ENCODE assay signal across 10 mouse cellular contexts in the genomic region with DNA sequence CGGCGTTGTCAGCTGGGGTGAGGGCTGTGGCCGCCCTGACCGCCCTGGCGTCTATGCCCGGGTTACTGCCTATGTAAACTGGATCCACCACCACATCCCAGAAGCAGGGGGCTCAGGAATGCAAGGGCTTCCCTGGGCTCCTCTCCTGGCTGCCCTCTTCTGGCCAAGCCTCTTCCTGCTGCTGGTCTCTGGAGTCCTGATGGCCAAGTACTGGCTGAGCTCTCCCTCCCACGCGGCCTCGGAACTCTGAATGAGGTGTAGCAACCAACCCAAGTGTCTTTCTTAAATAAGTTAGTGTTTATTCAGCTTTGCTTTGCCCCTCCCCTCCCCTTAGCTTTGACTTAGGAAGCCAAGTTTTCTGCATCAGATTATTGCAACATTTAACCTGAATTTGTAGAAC. TPM values are rescaled to one million over a fixed set of nuclear protein-coding genes. Genes with fewer than 3 reads are reported as not detected.
DNase-seq lines count a peak whose midpoint lies in the region; ATAC-seq and TF ChIP-seq lines count a peak whose summit lies in the region.
"Had no signal": no experiment of that assay in that cellular context is flagged by ENCODE, and none has a peak within 500 bp of the region (broad histone marks: within the 10 kb centered on the region; RNA-seq: fewer than 3 reads in every experiment).

No protein-coding gene starts in this region.

- H3K4me1 ChIP-seq in forebrain, embryonic 10.5 days = peaks cover 7% of the 10 kb centered on the region
- no peaks in the 10 kb centered on the region for H3K4me1 ChIP-seq in forebrain, embryonic 15.5 days
- no peaks in the 10 kb centered on the region for H3K4me1 ChIP-seq in lung, postnatal 0 days (ENCODE audit: insufficient read depth, low read depth, low read length)

- H3K4me2 ChIP-seq in forebrain, embryonic 15.5 days (replicated peaks) = no peak overlapping the region
- H3K4me2 ChIP-seq in lung, postnatal 0 days (replicated peaks; ENCODE audit: low read depth, low read length) = no peak overlapping the region

- H3K9ac ChIP-seq in forebrain, embryonic 15.5 days (replicated peaks) = no peak overlapping the region
- H3K9ac ChIP-seq in lung, postnatal 0 days (replicated peaks; ENCODE audit: low read depth) = no peak overlapping the region

- H3K27ac ChIP-seq in forebrain, embryonic 10.5 days = no peak overlapping the region
- H3K27ac ChIP-seq in forebrain, embryonic 15.5 days (replicated peaks) = no peak overlapping the region
- H3K27ac ChIP-seq in left cerebral cortex, adult 2 months = no peak overlapping the region
- H3K27ac ChIP-seq in lung, postnatal 0 days (ENCODE audit: low read length) = no peak overlapping the region

- no peak for ATAC-seq in forebrain, embryonic 15.5 days (replicated peaks)
- ATAC-seq in lung, postnatal 0 days = peak; percentile 84

- intact Hi-C loops in left cerebral cortex, adult 2 months (cut with DNase I) = no loop called here

- peak; percentile 31 for DNase-seq in forebrain, embryonic 10.5 days (ENCODE audit: extremely low spot score, low spot score)
- no peak for DNase-seq in left cerebral cortex, adult 2 months (ENCODE audit: extremely low spot score in 1 of 2, low spot score in 2 of 2)
- no peak for DNase-seq in left cerebral cortex, adult 9 months (ENCODE audit: low spot score in 2 of 2)
- peak; percentile 45 for DNase-seq in adrenal gland, postnatal 25 days
- peak; percentile 92 for DNase-seq in lung, postnatal 0 days (ENCODE audit: low spot score)
- no peak for DNase-seq in thymus, postnatal 14 days
- DNase-seq in cerebellum, adult 9-11 months = no peak

- TF ChIP-seq CTCF in left cerebral cortex, adult 2 months (IDR thresholded peaks at IDR 0.05) = peak; percentile 40
- TF ChIP-seq CTCF in lung, postnatal 0 days (IDR thresholded peaks at IDR 0.05) = peak; percentile 50

- H3K4me3 ChIP-seq in forebrain, embryonic 10.5 days = no peak overlapping the region
- no peak overlapping the region for H3K4me3 ChIP-seq in forebrain, embryonic 15.5 days
- H3K4me3 ChIP-seq in left cerebral cortex, adult 2 months = no peak overlapping the region
- H3K4me3 ChIP-seq in lung, postnatal 0 days (ENCODE audit: low read depth, low read length) = no peak overlapping the region

- no peak for TF ChIP-seq EP300 in lung, postnatal 0 days (IDR thresholded peaks at IDR 0.05)

- H3K36me3 ChIP-seq in forebrain, embryonic 10.5 days (replicated peaks) = no peaks in the 10 kb centered on the region; the same call in 1 of the 2 replicates
- H3K36me3 ChIP-seq in forebrain, embryonic 15.5 days = peaks cover 11% of the 10 kb centered on the region; the same call in 1 of the 2 replicates
- no peaks in the 10 kb centered on the region for H3K36me3 ChIP-seq in lung, postnatal 0 days (ENCODE audit: insufficient read depth, low read length)

- H3K27me3 ChIP-seq in forebrain, embryonic 10.5 days (ENCODE audit: poor library complexity, severe bottlenecking) = no peaks in the 10 kb centered on the region
- 0 out of 2 replicates have a peak, but pooled peaks cover 3% of the 10 kb centered on the region for H3K27me3 ChIP-seq in forebrain, embryonic 15.5 days
- H3K27me3 ChIP-seq in lung, postnatal 0 days (replicated peaks; ENCODE audit: insufficient read depth, low read length) = no peaks in the 10 kb centered on the region

- H3K9me3 ChIP-seq in forebrain, embryonic 10.5 days = no peaks in the 10 kb centered on the region
- H3K9me3 ChIP-seq in forebrain, embryonic 15.5 days = no peaks in the 10 kb centered on the region
- no peaks in the 10 kb centered on the region for H3K9me3 ChIP-seq in lung, postnatal 0 days (ENCODE audit: low read length)

- WGBS in forebrain, embryonic 10.5 days = 50% methylated on average over 9 of the region's 9 CpGs
- 57% methylated on average over 9 of the region's 9 CpGs for WGBS in forebrain, embryonic 15.5 days
- WGBS in lung, postnatal 0 days = 21% methylated on average over 9 of the region's 9 CpGs

RNA-seq across cellular contexts. Expression of gene Tpsg1, which starts 4.9 kb away (rescaled TPM):
- polyA plus RNA-seq in forebrain, embryonic 10.5 days (2016; fragmentation: Nextera tagmentation; extraction: Ambion mirVana) = not detected in 2 replicates
- 0.77 and 0.94 TPM in 2 replicates for polyA plus RNA-seq in forebrain, embryonic 15.5 days (2015; fragmentation: Nextera tagmentation; extraction: Ambion mirVana)
- total RNA-seq in left cerebral cortex, adult 2 months (2021) = not detected
- total RNA-seq in adrenal gland, postnatal 25 days (2021) = not detected in 2 replicates
- 0.17 and 0.18 TPM in 2 replicates for polyA plus RNA-seq in lung, postnatal 0 days (2015; fragmentation: Nextera tagmentation; extraction: Ambion mirVana)
- total RNA-seq: layer of hippocampus, adult 18-20 months had no signal
- polyA plus RNA-seq: C2C12 had no signal

RNA-seq across cellular contexts. Expression of gene Tpsb2, which starts 7.9 kb away (rescaled TPM):
- not detected in 2 replicates for polyA plus RNA-seq in forebrain, embryonic 10.5 days (2016; fragmentation: Nextera tagmentation; extraction: Ambion mirVana)
- polyA plus RNA-seq in forebrain, embryonic 15.5 days (2015; fragmentation: Nextera tagmentation; extraction: Ambion mirVana) = not detected in 2 replicates
- total RNA-seq in left cerebral cortex, adult 2 months (2021) = not detected
- total RNA-seq in adrenal gland, postnatal 25 days (2021) = 0.58 and 1.1 TPM in 2 replicates
- polyA plus RNA-seq in lung, postnatal 0 days (2015; fragmentation: Nextera tagmentation; extraction: Ambion mirVana) = 11.4 and 15.3 TPM in 2 replicates
- polyA plus RNA-seq: C2C12 had no signal

RNA-seq across cellular contexts. Expression of gene Tpsab1, which starts 28.6 kb away (rescaled TPM):
- polyA plus RNA-seq in forebrain, embryonic 10.5 days (2016; fragmentation: Nextera tagmentation; extraction: Ambion mirVana) = not detected in 2 replicates
- not detected in 2 replicates for polyA plus RNA-seq in forebrain, embryonic 15.5 days (2015; fragmentation: Nextera tagmentation; extraction: Ambion mirVana)
- total RNA-seq in left cerebral cortex, adult 2 months (2021) = not detected
- total RNA-seq in adrenal gland, postnatal 25 days (2021) = 0.58 TPM in 1 of 2 replicates, not detected in the other
- 0.57 and 0.61 TPM in 2 replicates for polyA plus RNA-seq in lung, postnatal 0 days (2015; fragmentation: Nextera tagmentation; extraction: Ambion mirVana)
- total RNA-seq: layer of hippocampus, adult 18-20 months had no signal

RNA-seq across cellular contexts. Expression of gene Prss29, which starts 55.6 kb away (rescaled TPM):
- not detected in 2 replicates for polyA plus RNA-seq in forebrain, embryonic 10.5 days (2016; fragmentation: Nextera tagmentation; extraction: Ambion mirVana)
- polyA plus RNA-seq in forebrain, embryonic 15.5 days (2015; fragmentation: Nextera tagmentation; extraction: Ambion mirVana) = not detected in 2 replicates
- not detected for total RNA-seq in left cerebral cortex, adult 2 months (2021)
- total RNA-seq in adrenal gland, postnatal 25 days (2021) = not detected in 2 replicates
- not detected in 2 replicates for polyA plus RNA-seq in lung, postnatal 0 days (2015; fragmentation: Nextera tagmentation; extraction: Ambion mirVana)
- total RNA-seq: layer of hippocampus, adult 18-20 months had no signal
- polyA plus RNA-seq: C2C12 had no signal

RNA-seq across cellular contexts. Expression of gene Cacna1h, which starts 59.6 kb away (rescaled TPM):
- polyA plus RNA-seq in forebrain, embryonic 10.5 days (2016; fragmentation: Nextera tagmentation; extraction: Ambion mirVana) = 1.7 and 2.2 TPM in 2 replicates
- polyA plus RNA-seq in forebrain, embryonic 15.5 days (2015; fragmentation: Nextera tagmentation; extraction: Ambion mirVana) = 13.8 and 15.8 TPM in 2 replicates
- total RNA-seq in left cerebral cortex, adult 2 months (2021) = 10 to 100 TPM; 45.2 to 48.0 TPM
- total RNA-seq in adrenal gland, postnatal 25 days (2021) = 100 and 109 TPM in 2 replicates
- polyA plus RNA-seq in lung, postnatal 0 days (2015; fragmentation: Nextera tagmentation; extraction: Ambion mirVana) = 0.42 and 0.55 TPM in 2 replicates
- polyA plus RNA-seq: C2C12 had no signal

Comparison
In these comparisons a context has a peak if more than half of its experiments do, and no peak if none do; other contexts are left out.
1. DNase-seq: peak in forebrain, embryonic 10.5 days (single experiment), adrenal gland, postnatal 25 days (single experiment) and lung, postnatal 0 days (single experiment); none in left cerebral cortex, adult 2 months (0 of 2), left cerebral cortex, adult 9 months (0 of 2), thymus, postnatal 14 days (single experiment) and cerebellum, adult 9-11 months (single experiment).
2. RNA of gene Tpsb2, which starts 7.9 kb away (polyA plus RNA-seq): 11.4 to 15.3 TPM in lung, postnatal 0 days; not detected in forebrain, embryonic 15.5 days and not detected in forebrain, embryonic 10.5 days; every median in the first group is over 10 times any median in the second.